In genomic region chr1:161251417-161252265, GRCm38 (mm10) we compare ENCODE assay signal across 8 mouse cellular contexts. TPM values are rescaled to one million over a fixed set of nuclear protein-coding genes. Genes with fewer than 3 reads are reported as not detected.
DNase-seq lines count a peak whose midpoint lies in the region; ATAC-seq lines count a peak whose summit lies in the region.

No protein-coding gene starts in this region.

- peak overlapping the region; percentile 84 for H3K4me3 ChIP-seq in neural tube, embryonic 11.5 days (ENCODE audit: low read depth, low read length)
- peak overlapping the region; percentile 89 for H3K4me3 ChIP-seq in embryonic facial prominence, embryonic 12.5 days
- peak overlapping the region; percentile 75 for H3K4me3 ChIP-seq in limb, embryonic 10.5 days
- peak overlapping the region; percentile 90 for H3K4me3 ChIP-seq in midbrain, embryonic 16.5 days (ENCODE audit: low read depth, low read length)

- H3K4me2 ChIP-seq in neural tube, embryonic 11.5 days (ENCODE audit: low read depth), result peak overlapping the region; percentile 90
- H3K4me2 ChIP-seq in embryonic facial prominence, embryonic 12.5 days (replicated peaks), result peak overlapping the region; percentile 87
- peak overlapping the region; percentile 99 for H3K4me2 ChIP-seq in midbrain, embryonic 16.5 days (ENCODE audit: low read length)

- no peaks in the 10 kb centered on the region for H3K9me3 ChIP-seq in neural tube, embryonic 11.5 days (ENCODE audit: control insufficient read depth, low read length)
- no peaks in the 10 kb centered on the region for H3K9me3 ChIP-seq in embryonic facial prominence, embryonic 12.5 days
- no peaks in the 10 kb centered on the region for H3K9me3 ChIP-seq in limb, embryonic 10.5 days (replicated peaks)
- no peaks in the 10 kb centered on the region for H3K9me3 ChIP-seq in midbrain, embryonic 16.5 days (replicated peaks; ENCODE audit: control insufficient read depth, low read length, poor library complexity, severe bottlenecking)

- no peaks in the 10 kb centered on the region for H3K36me3 ChIP-seq in neural tube, embryonic 11.5 days (ENCODE audit: control insufficient read depth, insufficient read depth, low read length)
- H3K36me3 ChIP-seq in embryonic facial prominence, embryonic 12.5 days, result peaks cover 6% of the 10 kb centered on the region; the same call in 1 of the 2 replicates
- peaks cover 16% of the 10 kb centered on the region for H3K36me3 ChIP-seq in limb, embryonic 10.5 days
- no peaks in the 10 kb centered on the region for H3K36me3 ChIP-seq in midbrain, embryonic 16.5 days (ENCODE audit: control insufficient read depth, insufficient read depth, low read length)

- H3K27me3 ChIP-seq in neural tube, embryonic 11.5 days (ENCODE audit: control insufficient read depth, insufficient read depth, low read length), result no peaks in the 10 kb centered on the region
- no peaks in the 10 kb centered on the region for H3K27me3 ChIP-seq in embryonic facial prominence, embryonic 12.5 days
- no peaks in the 10 kb centered on the region for H3K27me3 ChIP-seq in limb, embryonic 10.5 days (ENCODE audit: low read depth, poor library complexity, severe bottlenecking)
- H3K27me3 ChIP-seq in midbrain, embryonic 16.5 days (ENCODE audit: control insufficient read depth, insufficient read depth, low read depth, low read length), result no peaks in the 10 kb centered on the region

- WGBS in neural tube, embryonic 11.5 days, result 72% methylated on average over 9 of the region's 9 CpGs
- WGBS in embryonic facial prominence, embryonic 12.5 days, result 52% methylated on average over 9 of the region's 9 CpGs
- WGBS in limb, embryonic 10.5 days, result 61% methylated on average over 9 of the region's 9 CpGs
- 75% methylated on average over 9 of the region's 9 CpGs for WGBS in midbrain, embryonic 16.5 days

- no peak for DNase-seq in neural tube, embryonic 11.5 days (ENCODE audit: low spot score)
- no peak for DNase-seq in neural tube, embryonic 10.5 days (ENCODE audit: extremely low spot score, low spot score)
- DNase-seq in limb, embryonic 10.5 days (ENCODE audit: low spot score), result no peak
- DNase-seq in right cerebral cortex, adult 18-20 months, result no peak
- DNase-seq in Muller cell, postnatal 12 days (ENCODE audit: inconsistent ontology term), result no peak
- no peak for DNase-seq in adrenal gland, adult 18-20 months (ENCODE audit: low spot score in 2 of 2)

- no peak for ATAC-seq in neural tube, embryonic 11.5 days (ENCODE audit: insufficient read depth, low FRiP score, low TSS enrichment)
- ATAC-seq in embryonic facial prominence, embryonic 12.5 days (ENCODE audit: insufficient number of reproducible peaks, insufficient read depth, low FRiP score, low TSS enrichment), result no peak
- ATAC-seq in midbrain, embryonic 16.5 days, result no peak

- no peak overlapping the region for H3K27ac ChIP-seq in neural tube, embryonic 11.5 days (ENCODE audit: low read depth, low read length)
- H3K27ac ChIP-seq in embryonic facial prominence, embryonic 12.5 days, result no peak overlapping the region
- peak overlapping the region; percentile 93 for H3K27ac ChIP-seq in limb, embryonic 10.5 days
- H3K27ac ChIP-seq in midbrain, embryonic 16.5 days (ENCODE audit: low read length), result no peak overlapping the region

- peaks cover 10% of the 10 kb centered on the region for H3K4me1 ChIP-seq in neural tube, embryonic 11.5 days (ENCODE audit: control insufficient read depth, insufficient read depth, low read length)
- H3K4me1 ChIP-seq in embryonic facial prominence, embryonic 12.5 days, result peaks cover 23% of the 10 kb centered on the region; the same call in 1 of the 2 replicates
- peaks cover 33% of the 10 kb centered on the region for H3K4me1 ChIP-seq in limb, embryonic 10.5 days
- peaks cover 22% of the 10 kb centered on the region for H3K4me1 ChIP-seq in midbrain, embryonic 16.5 days (ENCODE audit: control insufficient read depth, insufficient read depth, low read length)

- no peak overlapping the region for H3K9ac ChIP-seq in neural tube, embryonic 11.5 days (ENCODE audit: low read length)
- no peak overlapping the region for H3K9ac ChIP-seq in embryonic facial prominence, embryonic 12.5 days
- H3K9ac ChIP-seq in midbrain, embryonic 16.5 days (ENCODE audit: low read depth, low read length), result peak overlapping the region; percentile 84

RNA-seq across cellular contexts. Expression of gene Prdx6, which starts 0.6 kb away (rescaled TPM):
- polyA plus RNA-seq in neural tube, embryonic 11.5 days (2014; fragmentation: Nextera tagmentation; extraction: Ambion mirVana), result 457 and 477 TPM in 2 replicates
- 427 and 464 TPM in 2 replicates for polyA plus RNA-seq in embryonic facial prominence, embryonic 12.5 days (2016; fragmentation: Nextera tagmentation; extraction: Ambion mirVana)
- 799 and 1,001 TPM in 2 replicates for polyA plus RNA-seq in limb, embryonic 10.5 days (2016; fragmentation: Nextera tagmentation; extraction: Ambion mirVana)
- polyA plus RNA-seq in midbrain, embryonic 16.5 days (2015; fragmentation: Nextera tagmentation; extraction: Ambion mirVana), result 127 and 137 TPM in 2 replicates
- 100 to 1,000 TPM; 307 to 605 TPM for total RNA-seq in adrenal gland, adult 18-20 months (2021)
